Mouse (Mus musculus): ENCODE results near the gene Fgfr2.

DNA sequence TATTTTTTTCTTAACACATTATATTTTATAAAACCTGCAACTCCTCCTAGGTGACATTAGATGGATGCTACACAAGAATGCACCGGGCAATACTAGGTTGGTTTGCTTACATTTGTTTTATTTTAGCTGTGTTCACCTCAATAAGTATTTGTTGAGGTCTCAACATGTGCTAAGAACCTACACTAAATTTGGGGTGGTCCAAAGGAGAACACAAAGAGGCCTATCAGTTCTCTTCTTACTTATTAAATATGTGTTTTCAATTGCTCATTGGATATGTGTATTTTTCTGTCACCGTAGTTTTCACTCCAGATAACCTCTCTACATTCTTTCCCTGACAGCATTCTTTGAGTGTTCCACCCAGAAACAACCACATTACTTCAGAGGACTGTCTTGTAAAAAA is 1565.4 kb downstream of the Fgfr2 start:
- TF ChIP-seq CTCF (IDR thresholded peaks at IDR 0.05; ENCODE audit: borderline replicate concordance, extremely low read depth, insufficient read depth, insufficient read length) (no peak), POLR2A (IDR thresholded peaks at IDR 0.05; ENCODE audit: borderline replicate concordance, extremely low read depth, insufficient read depth, insufficient read length, poor library complexity, severe bottlenecking) (no peak)

All from brain, embryonic 14.5 days (tissue).